Mouse (Mus musculus): ENCODE data around the gene Uba52.

Gene Uba52

GRCm38 (mm10) chr8:70477269-70477982, 33.2 kb downstream of the Uba52 start:
- DNase-seq: peak; percentile 34

DNA sequence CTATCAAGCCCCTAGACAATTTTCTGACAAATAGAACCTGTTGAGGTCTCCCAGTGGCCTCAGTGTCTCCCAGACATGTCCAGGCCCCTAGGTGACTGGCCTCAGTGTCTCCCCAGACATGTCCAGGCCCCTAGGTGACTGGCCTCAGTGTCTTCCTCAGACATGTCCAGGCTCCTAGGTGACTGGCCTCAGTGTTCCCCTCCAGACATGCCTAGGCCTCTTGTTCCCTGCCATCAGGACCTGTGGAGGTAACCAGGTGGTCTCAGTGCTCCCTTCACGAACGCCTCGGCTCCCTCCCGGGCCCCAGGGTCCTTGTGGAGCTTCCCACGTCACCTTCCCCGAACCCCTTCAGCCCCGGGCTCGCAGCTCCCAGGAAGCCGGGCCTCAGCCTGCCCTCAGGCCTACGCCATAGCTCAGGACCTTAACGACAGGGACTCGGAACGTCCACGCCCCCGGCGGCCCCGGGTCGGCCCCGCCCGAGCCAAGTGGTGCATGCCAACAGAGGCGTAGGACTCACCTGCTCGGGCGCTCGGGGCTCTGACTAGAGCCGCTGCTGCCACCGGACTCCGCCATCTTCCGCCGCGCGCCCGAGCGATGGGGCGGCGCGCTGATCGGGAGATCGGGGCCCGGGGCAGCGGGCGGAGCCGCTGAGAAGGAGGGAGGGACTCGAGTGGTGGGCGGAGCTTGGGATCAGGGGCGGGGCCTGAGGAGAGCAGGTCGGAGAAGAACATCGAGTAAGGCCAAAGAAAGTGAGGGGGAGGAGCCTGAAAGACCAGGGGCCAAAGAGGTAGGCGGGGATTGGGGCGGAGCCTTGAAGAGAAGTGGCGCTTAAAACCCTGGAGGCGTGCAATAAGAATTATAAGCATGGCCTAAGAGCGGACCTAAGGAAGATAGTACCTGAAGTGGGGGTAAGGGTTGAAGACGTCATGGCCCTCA, 34.0 kb downstream of the Uba52 start, which contains the start of gene Klhl26:
Gene Klhl26, minus strand, starts transcription at position 636 of the 936 bp plus-strand sequence.
- peak; percentile 98 for DNase-seq

GRCm38 (mm10) chr8:70471856-70472255, 38.7 kb downstream of the Uba52 start:
- DNase-seq: no peak

DNA sequence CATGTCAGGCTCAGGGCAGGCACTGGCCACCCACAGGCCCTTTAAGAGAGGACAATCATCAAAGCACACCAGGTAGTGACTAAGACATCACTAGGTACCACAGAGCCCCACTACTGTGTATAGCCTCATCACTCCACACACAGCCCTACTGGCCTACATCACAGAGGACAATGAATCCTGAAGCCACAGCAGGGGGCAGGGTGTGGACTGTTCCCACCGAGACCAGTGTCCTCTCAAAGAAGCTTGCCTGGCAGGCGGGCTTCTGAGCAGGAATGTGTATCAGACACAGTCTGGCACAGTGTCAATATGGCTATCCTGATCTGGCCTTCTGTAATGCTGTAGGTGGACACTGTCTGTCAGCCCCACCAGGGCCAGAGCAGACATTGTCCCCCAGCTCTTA, 40.7 kb downstream of the Uba52 start:
- DNase-seq: no peak

DNA sequence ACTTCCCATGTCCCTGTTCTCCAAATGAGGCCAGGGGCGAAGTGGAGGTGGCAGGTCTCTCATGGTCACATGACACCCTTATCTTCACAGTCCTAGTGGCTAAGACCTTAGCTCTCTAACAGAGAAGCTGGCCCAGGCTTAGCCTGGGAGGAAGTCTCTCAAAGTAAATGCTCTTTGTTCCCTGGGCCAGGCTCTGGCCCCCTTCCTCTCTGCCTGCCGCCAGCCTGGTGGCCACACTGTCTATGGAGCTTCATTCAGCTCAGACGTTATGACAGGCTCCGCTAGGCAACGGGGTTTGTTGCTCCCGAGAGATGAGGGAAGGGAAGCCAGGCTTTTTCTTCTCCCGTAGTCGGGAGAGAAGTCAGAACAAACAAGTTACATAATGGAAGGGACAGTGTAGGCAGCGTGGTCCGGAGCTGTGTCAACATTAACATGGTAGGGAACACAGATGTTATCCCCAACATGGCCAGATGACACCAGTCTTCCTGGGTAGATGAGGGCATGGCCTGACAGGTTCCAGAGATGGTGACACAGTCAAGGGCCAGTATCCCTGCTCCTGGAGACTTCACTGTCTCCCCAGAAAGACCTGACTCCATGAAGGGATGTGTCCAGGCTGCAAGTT, 41.2 kb downstream of the Uba52 start:
- DNase-seq: no peak

DNA sequence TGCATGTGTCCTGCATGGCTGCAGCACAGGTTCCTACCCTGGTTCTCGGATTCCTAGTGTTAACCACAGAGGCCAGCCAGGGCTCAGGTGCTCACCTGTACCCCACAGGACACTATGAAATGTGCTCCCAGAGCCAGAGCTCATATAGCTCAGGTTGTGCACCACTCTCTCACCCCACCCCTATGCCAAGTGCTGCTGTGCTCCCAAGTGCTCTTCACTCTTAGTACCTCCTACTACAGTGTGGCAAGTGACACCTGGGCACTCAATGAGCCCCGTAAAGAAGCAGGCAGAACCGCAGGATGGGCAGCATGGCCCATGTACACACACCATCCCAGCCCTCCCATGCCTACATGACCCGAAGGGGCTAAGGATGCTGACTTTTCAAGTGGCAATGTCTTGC, 41.9 kb downstream of the Uba52 start:
- no peak for DNase-seq

DNA sequence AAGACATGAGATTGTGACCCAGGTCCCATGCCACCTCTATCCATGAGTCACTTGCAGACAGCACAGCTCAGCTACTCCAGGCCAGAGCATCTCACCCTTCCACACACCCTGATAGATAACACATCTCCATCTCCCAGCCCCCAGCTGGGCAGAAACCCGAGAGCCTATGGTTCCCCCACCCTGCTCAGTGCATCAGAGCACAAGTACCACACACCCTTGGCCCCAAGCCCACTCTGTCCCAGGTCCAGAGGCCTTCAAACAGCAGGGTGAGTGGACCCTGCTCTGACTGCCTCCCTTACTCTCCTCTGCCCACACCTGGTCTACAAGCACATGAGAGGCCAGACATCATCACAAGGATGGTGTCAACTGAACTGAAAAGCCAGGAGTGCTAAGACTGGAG, 42.7 kb downstream of the Uba52 start:
- DNase-seq: no peak

GRCm38 (mm10) chr8:70467229-70467725, 43.3 kb downstream of the Uba52 start:
- DNase-seq: peak; percentile 23

GRCm38 (mm10) chr8:70466771-70467170, 43.8 kb downstream of the Uba52 start:
- peak; percentile 34 for DNase-seq

GRCm38 (mm10) chr8:70466305-70466704, 44.3 kb downstream of the Uba52 start:
- no peak for DNase-seq

DNA sequence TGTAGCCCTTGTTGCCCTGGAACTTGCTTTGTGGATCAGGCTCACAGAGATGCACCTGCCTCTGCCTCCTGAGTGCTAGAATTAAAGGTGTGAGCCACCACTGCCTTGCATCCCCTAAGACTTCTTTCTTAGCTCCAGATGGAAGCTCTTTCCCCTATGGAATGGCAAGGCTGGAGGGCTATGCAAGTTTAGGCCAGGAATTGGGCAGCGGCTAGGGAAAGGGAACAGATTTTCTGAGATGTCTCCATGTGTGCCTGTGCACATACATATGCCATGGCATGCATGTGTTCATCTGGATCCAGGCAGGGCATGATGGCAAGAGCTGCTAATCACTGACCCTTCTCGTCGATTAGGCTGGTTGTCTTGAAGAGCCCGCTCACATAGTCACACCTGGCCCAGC, 44.9 kb downstream of the Uba52 start:
- DNase-seq: no peak

DNA sequence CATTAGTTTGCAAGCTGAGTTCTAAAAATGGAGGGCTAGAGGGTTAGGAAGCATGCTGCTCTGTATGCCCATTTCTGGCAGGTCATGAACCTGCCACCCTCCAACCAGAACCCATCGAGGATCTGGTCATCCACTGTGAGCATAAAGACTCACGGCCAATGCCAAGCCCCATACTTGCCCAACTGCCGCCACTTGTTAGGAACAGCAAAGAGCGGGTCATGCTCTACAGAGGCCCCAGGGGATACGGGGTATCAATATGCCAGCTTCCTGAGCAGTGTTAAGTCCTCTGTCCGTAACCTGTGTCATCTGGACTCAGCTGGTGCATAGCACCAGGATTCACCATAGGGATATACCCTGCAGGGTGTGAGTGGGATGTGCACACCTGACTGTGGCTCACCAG, 46.4 kb downstream of the Uba52 start:
- DNase-seq: no peak

GRCm38 (mm10) chr8:70463306-70463705, 47.3 kb downstream of the Uba52 start:
- DNase-seq: no peak

- DNase-seq: no peak
Observed at GRCm38 (mm10) chr8:70462516-70462813, 48.1 kb downstream of the Uba52 start.

GRCm38 (mm10) chr8:70461765-70462515, 48.7 kb downstream of the Uba52 start:
- no peak for DNase-seq

- no peak for DNase-seq
Observed at GRCm38 (mm10) chr8:70460606-70461005, 50.0 kb downstream of the Uba52 start.

GRCm38 (mm10) chr8:70460199-70460598, 50.4 kb downstream of the Uba52 start:
- no peak for DNase-seq

GRCm38 (mm10) chr8:70459636-70460035, 51.0 kb downstream of the Uba52 start:
- no peak for DNase-seq

DNA sequence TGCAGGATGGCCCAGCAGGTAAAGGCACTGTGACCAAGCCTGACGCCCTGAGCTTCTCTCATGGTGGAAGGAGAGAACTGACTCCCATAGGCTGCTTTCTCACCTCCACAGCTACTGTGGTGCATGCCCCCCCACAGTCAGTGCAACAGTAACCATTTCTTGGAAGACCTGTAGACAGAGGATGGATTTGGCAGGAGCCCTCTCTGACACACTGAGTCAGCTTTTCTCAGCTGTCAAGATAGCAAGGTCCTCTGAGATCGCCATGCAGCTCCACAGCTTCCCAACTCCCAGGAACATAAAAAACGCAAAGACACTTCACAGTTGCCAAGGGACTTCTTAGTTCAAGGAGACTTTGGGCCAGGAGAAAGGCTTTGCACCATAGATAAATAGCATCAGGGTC, 52.1 kb downstream of the Uba52 start:
- DNase-seq: no peak

All from kidney, adult 9 months (tissue).